Mouse (Mus musculus) B cell, adult 2 months (primary cell): Measurements from ENCODE around the gene Prepl.

ENCODE experiments used
- DNase-seq, 2 experiments: peaks; one replicate each; pipeline ENCODE4 v3.0.0; 2022

The Prepl gene

GRCm38 (mm10) chr17:85090120-85091099 is at the start of gene Prepl, which contains the start of gene Camkmt:
Prepl (minus strand) TSS chr17:85090241.
Camkmt (plus strand) TSS chr17:85090552.
- peak; percentile 96 to 97 for DNase-seq

DNA sequence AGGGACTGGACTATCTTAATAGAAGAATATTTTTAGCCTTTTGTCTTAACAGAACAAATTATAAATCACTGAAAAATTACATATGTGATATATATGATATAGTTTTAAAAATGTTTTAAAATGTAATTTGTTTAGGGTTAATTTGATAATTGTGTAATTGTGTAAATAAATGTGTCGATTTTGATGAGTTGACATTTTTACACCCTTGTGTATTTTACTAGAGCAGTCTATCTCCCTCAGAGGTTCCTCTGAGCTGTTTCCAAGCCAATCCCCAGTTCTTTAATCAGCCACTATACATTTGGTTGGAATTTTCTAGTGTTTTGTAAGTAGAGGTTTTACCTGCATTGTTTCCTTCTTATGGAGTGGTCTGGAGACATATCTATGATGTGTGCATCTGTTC is 48.4 kb upstream of the Prepl start:
- no peak for DNase-seq

DNA sequence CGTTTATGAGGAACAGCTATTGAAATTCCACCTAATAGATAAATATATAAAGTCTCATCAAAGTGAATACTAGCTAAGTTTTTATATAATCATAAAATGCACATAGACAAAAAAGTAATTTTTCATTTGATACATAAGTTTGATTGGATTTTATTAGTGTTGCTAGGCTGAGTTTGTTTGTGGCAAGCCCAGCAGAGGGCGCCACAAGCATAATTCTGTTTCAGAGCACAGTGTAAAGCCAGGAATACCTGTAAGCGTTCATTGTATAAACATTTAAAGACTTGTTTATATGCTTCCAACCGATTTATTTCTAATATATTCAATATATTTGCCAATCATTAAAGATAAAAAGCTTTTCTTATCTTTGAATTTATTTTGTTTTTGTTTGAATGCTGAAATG is 26.6 kb upstream of the Prepl start:
- DNase-seq = peak; percentile 61 to 62

DNA sequence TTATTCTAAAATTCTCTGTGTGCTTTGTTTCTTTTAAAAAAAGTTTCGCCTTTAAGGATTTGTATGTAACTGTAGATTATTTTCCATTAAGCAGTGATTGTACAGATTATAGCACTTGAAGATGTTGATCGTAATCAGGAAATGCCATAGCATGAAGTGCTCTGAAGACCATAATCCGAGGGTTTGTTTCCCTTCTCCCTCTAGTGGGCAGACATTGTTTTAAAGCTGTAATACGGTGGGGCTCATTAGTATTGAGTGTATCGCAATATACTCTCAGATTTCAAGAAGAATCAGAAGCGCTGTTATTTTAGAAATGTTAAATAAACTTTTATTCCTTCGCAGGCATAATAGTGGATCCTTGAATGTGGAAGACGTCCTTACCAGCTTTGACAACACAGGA is 23.4 kb upstream of the Prepl start:
- no peak for DNase-seq

- DNase-seq = no peak
These were observed 20.6 kb upstream of the Prepl start for GRCm38 (mm10) chr17:85110640-85111039.

DNA sequence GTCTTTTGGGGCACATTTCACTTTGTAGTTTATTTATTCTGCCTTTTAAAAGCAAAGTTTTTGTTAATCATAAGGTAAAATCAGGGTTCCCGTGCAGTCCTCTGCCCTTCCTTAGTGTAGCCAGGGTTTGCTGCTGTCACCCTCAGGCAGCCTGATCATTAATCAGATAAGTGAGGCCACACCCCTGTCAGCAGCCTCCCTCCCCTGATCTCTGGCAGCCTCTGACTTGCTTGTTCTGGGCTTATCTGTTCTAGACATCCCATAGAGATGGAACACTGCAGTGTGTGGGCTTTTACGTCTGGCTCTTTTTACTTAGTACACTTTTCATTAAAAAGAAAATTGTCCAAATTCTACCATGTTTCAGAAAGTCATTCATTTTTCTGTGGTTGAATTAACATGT is 13.3 kb upstream of the Prepl start:
- DNase-seq = no peak

DNA sequence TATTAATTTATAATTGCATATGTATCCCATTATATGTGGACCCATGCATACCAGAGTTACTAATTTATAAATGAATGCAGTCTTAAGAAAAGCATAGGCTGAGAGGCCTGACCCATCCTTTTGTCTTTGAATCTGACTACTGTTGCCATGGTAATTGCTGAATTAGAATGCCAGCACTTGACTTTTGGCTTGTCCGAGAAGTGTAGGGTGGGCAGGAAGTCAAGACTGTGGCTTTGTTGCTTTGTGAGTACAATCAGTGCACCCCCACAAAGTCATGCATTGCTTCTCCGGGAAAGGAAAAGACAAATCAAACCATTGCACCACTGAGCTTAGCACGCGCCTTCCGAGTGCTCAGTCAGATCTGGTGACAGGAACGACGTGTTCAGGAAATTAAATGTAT is 11.7 kb upstream of the Prepl start:
- no peak for DNase-seq

- DNase-seq = no peak
These were observed 10.2 kb upstream of the Prepl start for GRCm38 (mm10) chr17:85100232-85100631.

GRCm38 (mm10) chr17:85098677-85099323 is 8.8 kb upstream of the Prepl start:
- DNase-seq = no peak

GRCm38 (mm10) chr17:85096396-85096795 is 6.4 kb upstream of the Prepl start:
- peak; percentile 15 to 24 for DNase-seq

DNA sequence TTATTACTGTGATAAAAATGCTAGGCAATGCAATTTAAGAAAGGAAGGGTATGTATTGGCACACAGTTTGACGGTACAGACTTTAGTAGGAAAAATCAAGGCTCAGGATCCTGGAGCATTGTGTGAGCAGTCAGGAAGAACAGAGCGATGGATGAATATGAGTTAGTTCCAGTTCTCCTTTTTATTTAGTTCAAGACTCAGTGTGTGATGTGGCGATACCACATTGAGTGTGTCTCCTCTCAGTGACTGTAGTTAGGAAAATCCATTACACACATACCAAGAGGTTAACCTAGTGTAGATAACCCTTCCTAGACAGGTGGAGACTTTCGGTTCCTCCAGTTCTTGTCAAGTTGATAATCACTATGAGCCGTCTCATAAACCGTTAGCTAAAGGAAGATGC is 1.7 kb upstream of the Prepl start:
- no peak for DNase-seq

- DNase-seq = no peak
These were observed 420 bp downstream of the Prepl start for GRCm38 (mm10) chr17:85089621-85090020.

GRCm38 (mm10) chr17:85089011-85089410 is 1.0 kb downstream of the Prepl start:
- no peak for DNase-seq

- no peak for DNase-seq
These were observed 1.6 kb downstream of the Prepl start for GRCm38 (mm10) chr17:85088401-85088800.

GRCm38 (mm10) chr17:85087591-85087990 is 2.5 kb downstream of the Prepl start:
- DNase-seq = no peak

- DNase-seq = no peak
These were observed 3.5 kb downstream of the Prepl start for GRCm38 (mm10) chr17:85086501-85086900.

- DNase-seq = no peak
These were observed 4.7 kb downstream of the Prepl start for GRCm38 (mm10) chr17:85085335-85085734.

DNA sequence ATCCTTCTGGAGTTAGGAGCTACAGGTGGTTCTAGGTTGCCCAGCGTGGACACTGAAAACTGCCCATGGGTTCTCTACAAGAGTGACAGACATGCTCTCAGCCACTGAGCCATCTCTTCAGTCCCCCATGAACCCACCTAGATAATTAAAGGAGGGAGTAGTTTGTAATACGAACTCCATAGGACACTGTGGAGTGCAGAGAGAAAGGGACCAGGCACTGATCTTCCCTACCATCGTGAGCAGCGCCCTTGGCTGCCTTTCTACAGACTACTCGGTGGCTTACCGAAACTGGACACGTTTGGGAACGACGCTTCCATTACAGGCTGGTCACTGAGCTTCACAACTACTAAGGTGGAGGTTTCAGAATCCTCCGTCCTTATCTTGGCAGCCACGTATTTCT is 9.3 kb downstream of the Prepl start:
- no peak for DNase-seq

DNA sequence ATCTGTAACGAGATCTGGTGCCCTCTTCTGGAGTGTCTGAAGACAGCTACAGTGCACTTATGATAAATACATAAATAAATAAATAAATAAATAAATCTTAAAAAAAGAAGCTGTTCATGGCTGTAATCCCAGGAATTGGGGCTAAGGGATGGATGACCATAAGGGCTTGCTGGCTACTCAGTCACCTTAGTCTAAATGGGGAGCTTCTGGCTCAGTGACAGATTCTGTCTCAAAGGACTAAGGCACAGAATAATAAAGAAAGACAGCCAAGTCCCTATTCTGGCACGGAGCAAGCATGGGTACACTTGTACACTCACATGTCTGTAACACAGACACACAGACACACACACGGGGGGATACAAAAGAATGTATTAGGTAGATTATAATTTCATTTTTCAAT is 10.8 kb downstream of the Prepl start:
- DNase-seq = no peak

- no peak for DNase-seq
These were observed 16.0 kb downstream of the Prepl start for GRCm38 (mm10) chr17:85074083-85074482.

- no peak for DNase-seq
These were observed 16.8 kb downstream of the Prepl start for GRCm38 (mm10) chr17:85073214-85073613.

- no peak for DNase-seq
These were observed 17.7 kb downstream of the Prepl start for GRCm38 (mm10) chr17:85072383-85072782.

- peak; percentile 5 to 16 for DNase-seq
These were observed 18.8 kb downstream of the Prepl start for GRCm38 (mm10) chr17:85071088-85071775.
